Mouse (Mus musculus): ENCODE results near the gene Eftud2.

The Eftud2 gene

GRCm38 (mm10) chr11:102810721-102811485 is 69.9 kb downstream of the Eftud2 start:
- TF ChIP-seq GATA4 (IDR thresholded peaks at IDR 0.05; ENCODE audit: insufficient replicate concordance, low read length), result no peak

DNA sequence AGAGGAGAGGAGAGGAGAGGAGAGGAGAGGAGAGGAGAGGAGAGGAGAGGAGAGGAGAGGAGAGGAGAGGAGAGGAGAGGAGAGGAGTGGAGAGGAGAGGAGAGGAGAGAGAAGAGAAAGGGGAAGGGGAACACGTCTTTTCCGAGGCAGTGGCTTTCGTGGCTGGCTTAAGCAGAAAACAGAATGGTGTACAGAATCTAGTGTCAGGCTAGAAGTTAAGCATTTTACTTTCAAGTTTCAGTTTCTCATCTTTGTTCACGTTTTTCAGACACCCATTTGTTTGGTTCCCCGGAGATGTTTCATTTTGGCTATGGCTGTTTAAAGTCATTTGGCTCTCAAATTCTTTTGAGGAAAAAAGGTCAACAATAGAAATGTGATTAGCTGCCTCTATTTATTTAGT is 72.5 kb downstream of the Eftud2 start:
- TF ChIP-seq GATA4 (IDR thresholded peaks at IDR 0.05; ENCODE audit: insufficient replicate concordance, low read length), result no peak

DNA sequence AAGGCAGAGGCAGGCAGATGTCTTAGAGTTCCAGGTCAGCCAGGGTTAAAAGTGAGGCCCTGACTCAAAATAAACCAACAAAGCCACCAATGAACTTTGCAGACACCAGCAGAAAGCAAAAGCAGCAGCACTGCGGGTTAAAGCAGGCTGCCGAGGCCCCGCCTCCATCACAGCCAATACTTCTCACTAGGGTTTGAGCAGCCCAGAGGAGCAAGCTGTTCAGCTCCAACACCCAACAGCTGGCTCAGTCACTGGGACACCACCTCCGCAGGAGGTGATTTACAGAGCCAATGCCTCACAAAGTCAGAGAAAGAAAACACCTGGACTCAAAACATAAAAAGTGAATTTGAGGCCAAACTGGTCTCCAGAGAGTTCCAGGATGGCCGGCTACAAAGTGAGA is 77.3 kb downstream of the Eftud2 start:
- no peak for TF ChIP-seq GATA4 (IDR thresholded peaks at IDR 0.05; ENCODE audit: insufficient replicate concordance, low read length)

- no peak for TF ChIP-seq GATA4 (IDR thresholded peaks at IDR 0.05; ENCODE audit: insufficient replicate concordance, low read length)
These were observed 86.6 kb downstream of the Eftud2 start for GRCm38 (mm10) chr11:102794157-102794556.

DNA sequence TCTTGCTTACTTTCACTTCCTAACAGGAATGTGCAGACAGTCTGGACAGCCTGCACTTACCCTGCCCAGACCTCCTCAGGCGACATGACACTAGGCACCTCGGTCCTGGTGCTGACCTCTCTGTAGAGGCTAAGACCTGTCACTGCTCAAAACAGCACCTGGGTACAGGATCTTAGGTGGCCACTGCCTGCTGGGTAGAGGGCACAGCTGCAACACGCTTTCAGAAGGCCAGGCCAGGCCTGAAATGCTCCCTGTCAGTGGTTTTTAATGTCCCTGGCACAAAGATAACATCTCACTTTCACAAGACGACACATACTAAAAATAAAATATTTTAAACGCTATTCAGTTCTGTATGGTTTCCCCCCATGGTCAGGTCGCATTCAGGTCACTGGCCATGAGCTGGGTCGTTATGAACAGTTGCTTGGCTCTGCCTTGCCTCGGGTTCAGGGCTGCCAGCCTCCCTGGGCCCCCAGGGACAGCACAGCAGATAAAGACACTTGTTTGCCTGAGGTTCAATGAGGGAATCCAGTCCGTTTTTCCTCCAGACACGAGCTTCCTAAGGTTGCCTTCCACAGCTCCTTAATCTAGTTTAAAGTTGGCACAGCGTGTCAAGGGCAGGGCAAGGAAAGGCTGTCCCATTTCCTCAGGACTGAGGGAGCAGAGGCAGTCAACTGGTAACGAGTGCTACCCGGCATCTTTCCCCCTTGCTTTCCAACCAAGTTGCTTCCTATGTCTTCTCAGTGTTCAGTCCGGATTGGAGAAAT is 88.9 kb downstream of the Eftud2 start:
- TF ChIP-seq GATA4 (IDR thresholded peaks at IDR 0.05; ENCODE audit: insufficient replicate concordance, low read length), result no peak

All from liver, adult (tissue).